Mouse (Mus musculus) hindbrain, embryonic 11.5 days (tissue): Measurements from ENCODE around the gene Gm11146. TPM values are rescaled to one million over a fixed set of nuclear protein-coding genes. Genes with fewer than 3 reads are reported as not detected.

Experiments used
- ATAC-seq: fragments of 200-750 bp; cut with Nextera tagmentation; 2 replicates; pipeline ENCODE4 v1.8.0; 2017; ENCODE audit warnings: mild to moderate bottlenecking, moderate TSS enrichment, moderate library complexity; ENCODE audit not compliant: low FRiP score
- DNase-seq: peaks from one replicate; pipeline ENCODE4 v3.0.0-alpha.2; 2015; ENCODE audit warnings: low spot score
- H3K27ac ChIP-seq: fragments of 300-500 bp; sonication (generic); 2 replicates; pipeline ENCODE4 v1.5.1; 2014; ENCODE audit warnings: mild to moderate bottlenecking, low read depth, low read length
- H3K27me3 ChIP-seq: fragments of 300-500 bp; sonication (generic); 2 replicates; pipeline ENCODE4 v1.6.1; 2014; ENCODE audit warnings: mild to moderate bottlenecking, low read length, moderate library complexity, mixed read lengths; ENCODE audit not compliant: control insufficient read depth, insufficient read depth
- H3K36me3 ChIP-seq: fragments of 300-500 bp; sonication (generic); 2 replicates; pipeline ENCODE4 v1.6.1; 2014; ENCODE audit warnings: mild to moderate bottlenecking, low read length, moderate library complexity, mixed read lengths; ENCODE audit not compliant: control insufficient read depth, insufficient read depth
- H3K4me1 ChIP-seq: fragments of 300-500 bp; sonication (generic); replicated peaks from 2 replicates; pipeline ENCODE4 v1.6.1; 2014; ENCODE audit warnings: low read length, mixed read lengths; ENCODE audit not compliant: control insufficient read depth, insufficient read depth
- H3K4me2 ChIP-seq: fragments of 300-500 bp; sonication (generic); replicated peaks from 2 replicates; pipeline ENCODE4 v1.6.1; 2014; ENCODE audit warnings: mild to moderate bottlenecking, low read depth, low read length
- H3K4me3 ChIP-seq: fragments of 300-500 bp; sonication (generic); 2 replicates; pipeline ENCODE4 v1.5.1; 2014; ENCODE audit warnings: low read depth, low read length
- H3K9ac ChIP-seq: fragments of 300-500 bp; sonication (generic); 2 replicates; pipeline ENCODE4 v1.6.1; 2014; ENCODE audit warnings: low read depth, low read length
- H3K9me3 ChIP-seq: fragments of 300-500 bp; sonication (generic); 2 replicates; pipeline ENCODE4 v1.6.1; 2016; ENCODE audit warnings: low read length; ENCODE audit not compliant: control insufficient read depth
- WGBS: fragments of 180-500 bp; shearing (Covaris S2); extraction: QIAGEN DNeasy Blood & Tissue Kit; methylation state at CpG from one replicate; pipeline ENCODE4 v1.1.7; 2014; 5-methylcytosine and 5-hydroxymethylcytosine counted together
- polyA plus RNA-seq: library from polyadenylated mRNA; unstranded; fragments of >200 nt; fragmentation: Nextera tagmentation; extraction: Ambion mirVana; gene quantifications from 2 replicates; pipeline ENCODE4 v1.2.1, GENCODE M21; 2014

Gm11146 gene
- polyA plus RNA-seq, 1 experiment from 2014 or later, result not detected

DNA sequence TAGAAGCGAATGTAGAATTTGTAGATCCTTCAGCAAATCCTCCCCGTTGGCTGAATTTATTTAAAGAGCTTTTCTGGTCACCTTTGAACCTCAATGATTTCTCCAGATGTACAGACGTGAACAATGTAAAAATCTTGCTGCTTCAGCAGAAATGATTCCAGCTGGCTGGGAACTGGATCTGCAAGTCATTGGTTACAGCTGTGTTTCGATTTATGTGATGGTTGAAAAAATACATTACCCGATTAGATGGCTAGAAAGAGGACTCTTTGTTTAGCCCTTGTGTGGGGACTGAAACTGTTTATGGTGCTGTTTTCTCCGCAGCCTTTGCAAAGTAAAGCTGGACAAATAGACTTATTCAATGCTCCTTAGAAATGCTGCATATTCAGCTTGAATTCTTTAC is 34.6 kb upstream of the Gm11146 start:
- peak; percentile 41 for DNase-seq
- Histone ChIP-seq H3K4me1 (no peaks in the 10 kb centered on the region), H3K36me3 (no peaks in the 10 kb centered on the region), H3K27ac (peak overlapping the region; percentile 14; the same call in 1 of the 2 replicates), H3K27me3 (no peaks in the 10 kb centered on the region), H3K4me2 (no peak overlapping the region), H3K9ac (no peak overlapping the region), H3K9me3 (no peaks in the 10 kb centered on the region), H3K4me3 (no peak overlapping the region)
- 0 out of 2 replicates have a peak, but pooled peaks have one; percentile 19 for ATAC-seq
- 56% methylated on average over 6 of the region's 6 CpGs for WGBS

GRCm38 (mm10) chr16:77632315-77632881 is 30.5 kb upstream of the Gm11146 start:
- Histone ChIP-seq H3K4me3 (no peak overlapping the region), H3K9me3 (no peaks in the 10 kb centered on the region), H3K4me1 (no peaks in the 10 kb centered on the region), H3K4me2 (no peak overlapping the region), H3K27ac (no peak overlapping the region), H3K36me3 (no peaks in the 10 kb centered on the region), H3K9ac (no peak overlapping the region), H3K27me3 (no peaks in the 10 kb centered on the region)
- ATAC-seq (no peak), DNase-seq (no peak)
- 88% methylated on average over 6 of the region's 6 CpGs for WGBS

DNA sequence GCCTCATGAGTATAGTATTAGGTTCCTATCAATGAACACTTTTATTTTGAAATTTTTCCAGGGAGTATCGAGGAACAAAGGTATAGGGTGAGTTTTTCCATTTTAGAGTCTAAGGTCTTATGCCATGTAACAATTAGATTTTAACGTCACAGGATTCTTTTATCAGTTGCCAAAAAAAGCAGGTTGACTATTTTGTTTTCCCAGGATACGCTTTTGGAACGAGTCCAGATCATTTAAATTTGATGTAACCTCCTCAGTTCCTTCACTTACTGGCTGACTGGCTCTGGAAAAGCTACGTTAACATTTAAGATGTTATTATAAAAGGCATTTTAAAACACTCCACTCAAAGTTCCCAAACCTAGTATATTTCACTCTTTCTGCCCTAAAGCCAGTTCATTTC is 20.8 kb upstream of the Gm11146 start:
- DNase-seq, result no peak
- 94% methylated on average over 5 of the region's 5 CpGs for WGBS
- no peaks in the 10 kb centered on the region for H3K4me1 ChIP-seq

GRCm38 (mm10) chr16:77602581-77602980 is 687 bp upstream of the Gm11146 start:
- no peaks in the 10 kb centered on the region for H3K27me3 ChIP-seq
- WGBS, result 87% methylated on average over 2 of the region's 2 CpGs
- no peak overlapping the region for H3K27ac ChIP-seq
- H3K36me3 ChIP-seq, result 0 out of 2 replicates have a peak, but pooled peaks cover 3% of the 10 kb centered on the region
- no peak overlapping the region for H3K4me3 ChIP-seq
- DNase-seq (no peak), ATAC-seq (no peak)
- H3K9ac ChIP-seq, result no peak overlapping the region
- no peaks in the 10 kb centered on the region for H3K4me1 ChIP-seq
- H3K4me2 ChIP-seq, result no peak overlapping the region
- no peaks in the 10 kb centered on the region for H3K9me3 ChIP-seq

More for the DNA sequence above, 20.8 kb upstream of the Gm11146 start:
- no peak overlapping the region for H3K4me2 ChIP-seq
- H3K4me3 ChIP-seq, result no peak overlapping the region
- no peaks in the 10 kb centered on the region for H3K9me3 ChIP-seq
- H3K9ac ChIP-seq, result no peak overlapping the region
- no peak overlapping the region for H3K27ac ChIP-seq
- no peaks in the 10 kb centered on the region for H3K27me3 ChIP-seq
- ATAC-seq, result no peak
- H3K36me3 ChIP-seq, result no peaks in the 10 kb centered on the region

GRCm38 (mm10) chr16:77598787-77599186 is 3.1 kb downstream of the Gm11146 start:
- Histone ChIP-seq H3K36me3 (0 out of 2 replicates have a peak, but pooled peaks cover 3% of the 10 kb centered on the region), H3K4me3 (no peak overlapping the region), H3K9ac (no peak overlapping the region), H3K9me3 (no peaks in the 10 kb centered on the region), H3K27ac (no peak overlapping the region), H3K27me3 (no peaks in the 10 kb centered on the region), H3K4me2 (no peak overlapping the region), H3K4me1 (no peaks in the 10 kb centered on the region)
- no peak for ATAC-seq
- no peak for DNase-seq
- WGBS, result 86% methylated on average over 8 of the region's 8 CpGs

DNA sequence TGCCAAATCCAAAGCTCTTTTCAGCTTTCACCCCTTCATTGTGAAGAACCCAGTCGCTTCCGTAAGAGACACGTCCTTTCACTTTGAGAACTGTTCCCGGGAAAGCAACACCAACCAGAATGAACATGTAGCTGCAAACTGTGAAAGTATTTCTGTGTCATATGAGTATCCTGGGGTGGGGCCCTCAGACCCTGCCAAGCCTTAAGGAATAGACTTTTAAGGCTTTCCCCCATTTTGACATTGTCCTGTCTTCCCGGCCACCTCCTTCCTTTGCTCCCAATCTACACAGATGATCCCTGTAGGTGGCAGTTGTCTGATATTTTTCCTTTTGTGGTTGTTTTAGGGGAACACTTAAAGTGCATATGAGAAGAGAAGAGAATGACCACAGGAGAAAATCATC is 5.3 kb downstream of the Gm11146 start:
- no peaks in the 10 kb centered on the region for H3K27me3 ChIP-seq
- WGBS, result 91% methylated on average over 5 of the region's 5 CpGs
- 0 out of 2 replicates have a peak, but pooled peaks cover 3% of the 10 kb centered on the region for H3K36me3 ChIP-seq
- no peak overlapping the region for H3K9ac ChIP-seq
- H3K27ac ChIP-seq, result no peak overlapping the region
- H3K4me1 ChIP-seq, result no peaks in the 10 kb centered on the region
- ATAC-seq (no peak), DNase-seq (no peak)
- H3K4me3 ChIP-seq, result no peak overlapping the region
- H3K4me2 ChIP-seq, result no peak overlapping the region
- H3K9me3 ChIP-seq, result no peaks in the 10 kb centered on the region

DNA sequence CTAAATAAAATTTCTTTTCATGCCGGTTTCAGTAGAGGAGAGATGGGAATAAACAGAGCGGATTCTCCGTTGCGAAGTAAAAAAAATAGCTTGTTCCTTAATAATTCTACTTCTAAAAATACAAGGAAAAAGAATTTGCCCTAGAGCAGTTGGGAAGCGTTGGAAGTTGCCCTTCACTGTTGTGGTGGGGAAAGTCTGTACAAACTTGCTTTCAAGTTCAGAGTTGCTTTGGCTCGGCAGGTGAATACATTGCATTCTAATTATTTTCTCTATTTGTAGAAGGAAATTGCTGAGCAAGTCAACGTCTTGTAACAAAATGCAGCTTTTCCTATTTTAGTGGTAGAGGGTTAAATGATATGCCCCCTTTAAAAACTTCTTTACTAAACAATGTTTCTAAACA is 6.2 kb downstream of the Gm11146 start:
- DNase-seq, result no peak

GRCm38 (mm10) chr16:77594553-77594952 is 7.3 kb downstream of the Gm11146 start:
- 73% methylated on average over 13 of the region's 13 CpGs for WGBS
- Histone ChIP-seq H3K9ac (no peak overlapping the region), H3K36me3 (0 out of 2 replicates have a peak, but pooled peaks cover 3% of the 10 kb centered on the region), H3K27me3 (no peaks in the 10 kb centered on the region), H3K4me3 (no peak overlapping the region), H3K9me3 (no peaks in the 10 kb centered on the region), H3K27ac (no peak overlapping the region), H3K4me1 (no peaks in the 10 kb centered on the region), H3K4me2 (no peak overlapping the region)
- DNase-seq (no peak), ATAC-seq (no peak)

More for the DNA sequence above, 6.2 kb downstream of the Gm11146 start:
- no peak overlapping the region for H3K4me2 ChIP-seq
- H3K27me3 ChIP-seq, result no peaks in the 10 kb centered on the region
- H3K4me1 ChIP-seq, result no peaks in the 10 kb centered on the region
- H3K9me3 ChIP-seq, result no peaks in the 10 kb centered on the region
- ATAC-seq, result no peak
- H3K27ac ChIP-seq, result no peak overlapping the region
- 87% methylated on average over 7 of the region's 7 CpGs for WGBS
- no peak overlapping the region for H3K9ac ChIP-seq
- H3K36me3 ChIP-seq, result 0 out of 2 replicates have a peak, but pooled peaks cover 3% of the 10 kb centered on the region
- H3K4me3 ChIP-seq, result no peak overlapping the region

GRCm38 (mm10) chr16:77593828-77594421 is 8.0 kb downstream of the Gm11146 start:
- WGBS, result 51% methylated on average over 12 of the region's 12 CpGs

More at GRCm38 (mm10) chr16:77593828-77594421, 8.0 kb downstream of the Gm11146 start:
- Histone ChIP-seq H3K36me3 (0 out of 2 replicates have a peak, but pooled peaks cover 2% of the 10 kb centered on the region), H3K9ac (no peak overlapping the region), H3K27me3 (no peaks in the 10 kb centered on the region), H3K4me1 (no peaks in the 10 kb centered on the region), H3K4me2 (no peak overlapping the region), H3K4me3 (no peak overlapping the region), H3K27ac (0 out of 2 replicates have a peak overlapping the region, but pooled peaks have one; percentile 59), H3K9me3 (no peaks in the 10 kb centered on the region)
- ATAC-seq (peak; percentile 83), DNase-seq (peak; percentile 49)
